ENCODE assay signal across 21 mouse cellular contexts in the genomic region with DNA sequence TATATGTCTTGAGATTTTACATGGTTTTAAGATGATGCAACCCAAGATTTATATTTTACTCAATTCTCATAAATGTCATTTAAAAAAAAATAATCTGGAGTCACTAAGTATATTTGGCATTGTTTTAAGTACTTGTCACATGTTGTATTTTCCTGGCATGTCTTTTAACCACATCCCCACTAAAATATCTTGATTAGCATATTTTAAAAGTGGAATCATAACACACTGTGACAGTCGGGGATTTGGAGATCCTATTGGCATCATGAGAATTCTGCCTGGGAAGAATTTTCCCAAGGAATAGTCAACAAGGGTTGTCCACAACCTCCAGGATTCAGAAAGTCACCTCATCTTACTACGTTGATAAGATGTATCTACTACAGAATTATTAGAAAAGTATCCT.
DNase-seq lines count a peak whose midpoint lies in the region; ATAC-seq lines count a peak whose summit lies in the region.
"Had no signal": no experiment of that assay in that cellular context is flagged by ENCODE, and none has a peak within 500 bp of the region (broad histone marks: within the 10 kb centered on the region; RNA-seq: fewer than 3 reads in every experiment).

No protein-coding gene starts in this region.

- ATAC-seq in forebrain, embryonic 11.5 days (replicated peaks; ENCODE audit: low FRiP score), result no peak
- no peak for ATAC-seq in hindbrain, embryonic 11.5 days (ENCODE audit: low FRiP score)
- no peak for ATAC-seq in granulocyte monocyte progenitor cell, adult 5-6 weeks (replicated peaks; ENCODE audit: poor library complexity, severe bottlenecking)
- ATAC-seq: forebrain, embryonic 14.5 days; forebrain, embryonic 16.5 days had no signal

- no peak overlapping the region for H3K27ac ChIP-seq in forebrain, embryonic 11.5 days (ENCODE audit: low read depth, low read length)
- H3K27ac ChIP-seq in hindbrain, embryonic 11.5 days (ENCODE audit: low read depth, low read length), result no peak overlapping the region
- H3K27ac ChIP-seq: embryonic facial prominence, embryonic 13.5 days; forebrain, embryonic 12.5 days had no signal

- H3K36me3 ChIP-seq in forebrain, embryonic 11.5 days (ENCODE audit: control insufficient read depth, insufficient read depth, low read length), result no peaks in the 10 kb centered on the region
- no peaks in the 10 kb centered on the region for H3K36me3 ChIP-seq in hindbrain, embryonic 11.5 days (ENCODE audit: control insufficient read depth, insufficient read depth, low read length)
- H3K36me3 ChIP-seq: embryonic facial prominence, embryonic 13.5 days; forebrain, embryonic 12.5 days had no signal

- 89% methylated on average over 2 of the region's 2 CpGs for WGBS in forebrain, embryonic 11.5 days
- 89% methylated on average over 2 of the region's 2 CpGs for WGBS in hindbrain, embryonic 11.5 days

- no peaks in the 10 kb centered on the region for H3K27me3 ChIP-seq in forebrain, embryonic 11.5 days (ENCODE audit: control insufficient read depth, insufficient read depth, low read length)
- H3K27me3 ChIP-seq in hindbrain, embryonic 11.5 days (ENCODE audit: control insufficient read depth, insufficient read depth, low read length), result no peaks in the 10 kb centered on the region
- H3K27me3 ChIP-seq: embryonic facial prominence, embryonic 13.5 days; forebrain, embryonic 12.5 days had no signal

- no peaks in the 10 kb centered on the region for H3K4me1 ChIP-seq in forebrain, embryonic 11.5 days (replicated peaks; ENCODE audit: control insufficient read depth, insufficient read depth, low read length)
- H3K4me1 ChIP-seq in hindbrain, embryonic 11.5 days (replicated peaks; ENCODE audit: control insufficient read depth, insufficient read depth, low read length), result no peaks in the 10 kb centered on the region

- no peak overlapping the region for H3K9ac ChIP-seq in forebrain, embryonic 11.5 days (ENCODE audit: low read length)
- no peak overlapping the region for H3K9ac ChIP-seq in hindbrain, embryonic 11.5 days (ENCODE audit: low read depth, low read length)
- H3K9ac ChIP-seq: embryonic facial prominence, embryonic 13.5 days; forebrain, embryonic 12.5 days had no signal

- DNase-seq in 3134 (ENCODE audit: extremely low read depth, insufficient read length, low spot score) (peak; percentile 35), 3T3-L1 (ENCODE audit: low read depth, low spot score) (peak; percentile 65), NIH3T3 (ENCODE audit: low read depth) (peak; percentile 41)
- DNase-seq in fibroblast of lung, adult 2 months (ENCODE audit: low read depth), result peak; percentile 60
- DNase-seq in forebrain, embryonic 11.5 days (ENCODE audit: low spot score), result no peak
- DNase-seq in cerebellum, adult 9-10 months, result no peak
- DNase-seq in hindbrain, embryonic 11.5 days (ENCODE audit: low spot score), result no peak
- DNase-seq: adrenal gland, adult 2 months; adrenal gland, postnatal 10 days; adrenal gland, postnatal 25 days; cerebellum, adult 11 months; cerebellum, adult 18-20 months; cerebellum, adult 8-10 months; cerebellum, postnatal 10 days; cerebellum, postnatal 25 days had no signal

- no peaks in the 10 kb centered on the region for H3K9me3 ChIP-seq in forebrain, embryonic 11.5 days (ENCODE audit: control insufficient read depth, low read length)
- no peaks in the 10 kb centered on the region for H3K9me3 ChIP-seq in hindbrain, embryonic 11.5 days (ENCODE audit: control insufficient read depth, low read length)
- H3K9me3 ChIP-seq: embryonic facial prominence, embryonic 13.5 days; forebrain, embryonic 12.5 days had no signal

- no peak overlapping the region for H3K4me3 ChIP-seq in forebrain, embryonic 11.5 days (ENCODE audit: low read depth, low read length)
- H3K4me3 ChIP-seq in hindbrain, embryonic 11.5 days (ENCODE audit: low read depth, low read length), result no peak overlapping the region
- H3K4me3 ChIP-seq: embryonic facial prominence, embryonic 13.5 days; erythroblast, embryonic 14.5 days; forebrain, embryonic 12.5 days had no signal

- H3K4me2 ChIP-seq in forebrain, embryonic 11.5 days (ENCODE audit: low read depth, low read length, severe bottlenecking), result no peak overlapping the region
- no peak overlapping the region for H3K4me2 ChIP-seq in hindbrain, embryonic 11.5 days (replicated peaks; ENCODE audit: low read depth, low read length)
- H3K4me2 ChIP-seq: embryonic facial prominence, embryonic 13.5 days; forebrain, embryonic 12.5 days had no signal

Comparison
In these comparisons a context has a peak if more than half of its experiments do, and no peak if none do; other contexts are left out.
1. DNase-seq: peak in 3134 (single experiment), 3T3-L1 (single experiment), NIH3T3 (single experiment) and fibroblast of lung, adult 2 months (single experiment); none in forebrain, embryonic 11.5 days (single experiment), cerebellum, adult 9-10 months (single experiment) and hindbrain, embryonic 11.5 days (single experiment).